ENCODE assay signal across 19 mouse cellular contexts in genomic region chr11:99076744-99077319, GRCm38 (mm10). TPM values are rescaled to one million over a fixed set of nuclear protein-coding genes. Genes with fewer than 3 reads are reported as not detected.
A peak's percentile ranks its signal among the peaks of the same experiment; 100 is the strongest.
DNase-seq lines count a peak whose midpoint lies in the region; ATAC-seq and TF ChIP-seq lines count a peak whose summit lies in the region.
"Had no signal": no experiment of that assay in that cellular context is flagged by ENCODE, and none has a peak within 500 bp of the region (broad histone marks: within the 10 kb centered on the region; RNA-seq: fewer than 3 reads in every experiment).

No protein-coding gene starts in this region.

- no peak overlapping the region for H3K4me3 ChIP-seq in stomach, postnatal 0 days (ENCODE audit: low read depth, low read length)
- H3K4me3 ChIP-seq: heart, embryonic 13.5 days; hindbrain, embryonic 15.5 days; left cerebral cortex, adult 2 months; midbrain, embryonic 13.5 days; neural tube, embryonic 15.5 days had no signal

- POLR2A ChIA-PET in Patski (lab: Charles Lee), result no interaction called here

- H3K9ac ChIP-seq in stomach, postnatal 0 days (ENCODE audit: low read length), result no peak overlapping the region
- H3K9ac ChIP-seq: heart, embryonic 13.5 days; hindbrain, embryonic 15.5 days; midbrain, embryonic 13.5 days; neural tube, embryonic 15.5 days had no signal

- in situ Hi-C loops in Patski (cut with MboI; ENCODE audit: low pct_unique_long_range_greater_than_20kb), result no loop called here

- no peak overlapping the region for H3K27ac ChIP-seq in stomach, postnatal 0 days (replicated peaks)
- H3K27ac ChIP-seq: heart, embryonic 13.5 days; hindbrain, embryonic 15.5 days; left cerebral cortex, adult 2 months; midbrain, embryonic 13.5 days; neural tube, embryonic 15.5 days had no signal

- peak; percentile 75 for ATAC-seq in Patski
- peak; percentile 65 for ATAC-seq in stomach, postnatal 0 days (ENCODE audit: low FRiP score, low TSS enrichment)
- no peak for ATAC-seq in erythroblast, adult 5-6 weeks (replicated peaks; ENCODE audit: low FRiP score, poor library complexity, severe bottlenecking)
- no peak for ATAC-seq in megakaryocyte, adult 5-6 weeks (ENCODE audit: poor library complexity, severe bottlenecking)
- ATAC-seq: forebrain, embryonic 14.5 days; intestine, postnatal 0 days; midbrain, embryonic 13.5 days had no signal

- CTCF ChIA-PET in Patski (lab: Charles Lee), result no interaction called here

- no peak for TF ChIP-seq EP300 in stomach, postnatal 0 days (optimal IDR thresholded peaks at IDR 0.05)

- no peaks in the 10 kb centered on the region for H3K27me3 ChIP-seq in Patski
- no peaks in the 10 kb centered on the region for H3K27me3 ChIP-seq in stomach, postnatal 0 days (ENCODE audit: control insufficient read depth, insufficient read depth, low read length)
- H3K27me3 ChIP-seq: heart, embryonic 13.5 days; hindbrain, embryonic 15.5 days; midbrain, embryonic 13.5 days; neural tube, embryonic 15.5 days had no signal

- no peaks in the 10 kb centered on the region for H3K36me3 ChIP-seq in stomach, postnatal 0 days (ENCODE audit: control insufficient read depth, insufficient read depth, low read length)
- H3K36me3 ChIP-seq: heart, embryonic 13.5 days; hindbrain, embryonic 15.5 days; midbrain, embryonic 13.5 days; neural tube, embryonic 15.5 days had no signal

- no peak overlapping the region for H3K4me2 ChIP-seq in stomach, postnatal 0 days (replicated peaks; ENCODE audit: low read depth)
- H3K4me2 ChIP-seq: heart, embryonic 13.5 days; hindbrain, embryonic 15.5 days; midbrain, embryonic 13.5 days; neural tube, embryonic 15.5 days had no signal

- WGBS in large intestine, adult 2 months, result 43% methylated on average over 5 of the region's 5 CpGs
- 37% methylated on average over 5 of the region's 5 CpGs for WGBS in stomach, postnatal 0 days

- H3K4me1 ChIP-seq in stomach, postnatal 0 days (replicated peaks; ENCODE audit: control insufficient read depth, insufficient read depth), result no peaks in the 10 kb centered on the region; the same call in 1 of the 2 replicates

- DNase-seq in layer of hippocampus, adult 9-11 months, result peak; percentile 33
- DNase-seq in layer of hippocampus, adult 11-12 months (ENCODE audit: low spot score), result no peak
- peak; percentile 81 for DNase-seq in Patski (ENCODE audit: low read depth, low spot score)
- DNase-seq in large intestine, adult 2 months (ENCODE audit: low read depth, low spot score), result peak; percentile 51
- DNase-seq in stomach, postnatal 0 days (ENCODE audit: low spot score), result no peak
- DNase-seq: adrenal gland, postnatal 25 days; cerebellum, adult 8-10 months; heart, postnatal 36 days; right cerebral cortex, postnatal 4 days had no signal

- H3K9me3 ChIP-seq in stomach, postnatal 0 days (ENCODE audit: control insufficient read depth, low read length), result no peaks in the 10 kb centered on the region
- H3K9me3 ChIP-seq: heart, embryonic 13.5 days; hindbrain, embryonic 15.5 days; midbrain, embryonic 13.5 days; neural tube, embryonic 15.5 days had no signal

- no peak for TF ChIP-seq CTCF in Patski (IDR thresholded peaks at IDR 0.05)
- TF ChIP-seq CTCF in stomach, postnatal 0 days (IDR thresholded peaks at IDR 0.05; ENCODE audit: low read depth), result no peak

RNA-seq across cellular contexts. Expression of gene Tns4, which starts 12.3 kb away (rescaled TPM):
- polyA plus RNA-seq in Patski (2021), result not detected
- polyA plus RNA-seq in large intestine, adult 2 months (2012; rRNA removed), result 30.1 and 51.4 TPM in 2 replicates
- polyA plus RNA-seq in stomach, postnatal 0 days (2015; fragmentation: Nextera tagmentation; extraction: Ambion mirVana), result 0.82 and 1.1 TPM in 2 replicates
- 0.77 TPM in 1 of 2 replicates, not detected in the other for total RNA-seq in erythroblast, adult 5-6 weeks (2015; ENCODE audit: low replicate concordance)
- total RNA-seq in erythroblast, adult 5-6 weeks (2017; ENCODE audit: low replicate concordance), result 0.42 TPM in 1 of 2 replicates, not detected in the other
- 7.4 and 8.6 TPM in 2 replicates for total RNA-seq in megakaryocyte, adult 5-6 weeks (2015)
- total RNA-seq in megakaryocyte, adult 5-6 weeks (2017), result 4.1 and 4.6 TPM in 2 replicates
- total RNA-seq: MEL had no signal

RNA-seq across cellular contexts. Expression of gene Igfbp4, which starts 35.8 kb away (rescaled TPM):
- polyA plus RNA-seq in Patski (2021), result 3.0 TPM
- polyA plus RNA-seq in large intestine, adult 2 months (2012; rRNA removed), result 111 and 134 TPM in 2 replicates
- polyA plus RNA-seq in stomach, postnatal 0 days (2015; fragmentation: Nextera tagmentation; extraction: Ambion mirVana), result 228 and 244 TPM in 2 replicates
- 10.8 and 29.7 TPM in 2 replicates for total RNA-seq in erythroblast, adult 5-6 weeks (2015; ENCODE audit: low replicate concordance)
- total RNA-seq in erythroblast, adult 5-6 weeks (2017; ENCODE audit: low replicate concordance), result 26.1 and 41.5 TPM in 2 replicates
- 16.0 and 17.3 TPM in 2 replicates for total RNA-seq in megakaryocyte, adult 5-6 weeks (2015)
- 31.3 and 33.3 TPM in 2 replicates for total RNA-seq in megakaryocyte, adult 5-6 weeks (2017)

RNA-seq across cellular contexts. Expression of gene Top2a, which starts 52.8 kb away (rescaled TPM):
- polyA plus RNA-seq in Patski (2021), result 139 TPM
- polyA plus RNA-seq in large intestine, adult 2 months (2012; rRNA removed), result 25.6 and 27.9 TPM in 2 replicates
- polyA plus RNA-seq in stomach, postnatal 0 days (2015; fragmentation: Nextera tagmentation; extraction: Ambion mirVana), result 31.6 and 44.5 TPM in 2 replicates
- total RNA-seq in erythroblast, adult 5-6 weeks (2015; ENCODE audit: low replicate concordance), result 132 and 152 TPM in 2 replicates
- 334 and 394 TPM in 2 replicates for total RNA-seq in erythroblast, adult 5-6 weeks (2017; ENCODE audit: low replicate concordance)
- 299 and 310 TPM in 2 replicates for total RNA-seq in megakaryocyte, adult 5-6 weeks (2015)
- 694 and 703 TPM in 2 replicates for total RNA-seq in megakaryocyte, adult 5-6 weeks (2017)

Comparison
In these comparisons a context has a peak if more than half of its experiments do, and no peak if none do; other contexts are left out.
1. DNase-seq: peak in layer of hippocampus, adult 9-11 months (single experiment), Patski (single experiment) and large intestine, adult 2 months (single experiment); none in layer of hippocampus, adult 11-12 months (single experiment) and stomach, postnatal 0 days (single experiment).
2. ATAC-seq: peak in Patski (single experiment) and stomach, postnatal 0 days (single experiment); none in erythroblast, adult 5-6 weeks (single experiment) and megakaryocyte, adult 5-6 weeks (single experiment).
3. RNA of gene Tns4, which starts 12.3 kb away (polyA plus RNA-seq): 30.1 to 51.4 TPM in large intestine, adult 2 months; 0.82 to 1.1 TPM in stomach, postnatal 0 days and not detected in Patski (single experiment); every median in the first group is over 10 times any median in the second.
4. RNA of gene Igfbp4, which starts 35.8 kb away (polyA plus RNA-seq): 228 to 244 TPM in stomach, postnatal 0 days and 111 to 134 TPM in large intestine, adult 2 months; 3.0 TPM in Patski (single experiment); every median in the first group is over 10 times any median in the second.